Mouse (Mus musculus): ENCODE results near the gene Prss48.

Gene Prss48

GRCm38 (mm10) chr3:86002423-86002822 lies at the start of gene Prss48:
Gene Prss48, minus strand, starts transcription at chr3:86002491.
- peak; percentile 57 for DNase-seq

- no peak for DNase-seq
These were observed 46.8 kb upstream of the Prss48 start for GRCm38 (mm10) chr3:86049041-86049440.

- DNase-seq, result no peak
These were observed 45.6 kb upstream of the Prss48 start for GRCm38 (mm10) chr3:86047686-86048408.

GRCm38 (mm10) chr3:86040286-86041201 lies 38.3 kb upstream of the Prss48 start:
- no peak for DNase-seq

- no peak for DNase-seq
These were observed 36.4 kb upstream of the Prss48 start for GRCm38 (mm10) chr3:86038648-86039047.

GRCm38 (mm10) chr3:86037926-86038484 lies 35.7 kb upstream of the Prss48 start:
- DNase-seq, result no peak

GRCm38 (mm10) chr3:86033455-86034090 lies 31.3 kb upstream of the Prss48 start:
- DNase-seq, result no peak

GRCm38 (mm10) chr3:86030566-86030965 lies 28.3 kb upstream of the Prss48 start:
- no peak for DNase-seq

GRCm38 (mm10) chr3:86028658-86029375 lies 26.5 kb upstream of the Prss48 start:
- DNase-seq, result no peak

GRCm38 (mm10) chr3:86025341-86026137 lies 23.2 kb upstream of the Prss48 start:
- no peak for DNase-seq

- DNase-seq, result no peak
These were observed 21.9 kb upstream of the Prss48 start for GRCm38 (mm10) chr3:86024065-86024795.

- no peak for DNase-seq
These were observed 19.4 kb upstream of the Prss48 start for GRCm38 (mm10) chr3:86021651-86022050.

GRCm38 (mm10) chr3:86020921-86021650 lies 18.8 kb upstream of the Prss48 start:
- DNase-seq, result no peak

GRCm38 (mm10) chr3:86017484-86017883 lies 15.2 kb upstream of the Prss48 start:
- no peak for DNase-seq

- no peak for DNase-seq
These were observed 14.7 kb upstream of the Prss48 start for GRCm38 (mm10) chr3:86016965-86017364.

- no peak for DNase-seq
These were observed 11.5 kb upstream of the Prss48 start for GRCm38 (mm10) chr3:86013837-86014236.

GRCm38 (mm10) chr3:86011833-86012232 lies 9.5 kb upstream of the Prss48 start:
- no peak for DNase-seq

- no peak for DNase-seq
These were observed 9.1 kb upstream of the Prss48 start for GRCm38 (mm10) chr3:86011373-86011772.

GRCm38 (mm10) chr3:86010618-86011017 lies 8.3 kb upstream of the Prss48 start:
- DNase-seq, result no peak

GRCm38 (mm10) chr3:86004751-86005150 lies 2.5 kb upstream of the Prss48 start:
- no peak for DNase-seq

Measured in liver (tissue).